Mouse (Mus musculus): ENCODE measurements around the gene Olfr474.
"Not testable (repeated sequence)": the region's sequence is repeated elsewhere in the genome, so short reads cannot be mapped to it uniquely, and the experiment has no call there.

Olfr474 gene

DNA sequence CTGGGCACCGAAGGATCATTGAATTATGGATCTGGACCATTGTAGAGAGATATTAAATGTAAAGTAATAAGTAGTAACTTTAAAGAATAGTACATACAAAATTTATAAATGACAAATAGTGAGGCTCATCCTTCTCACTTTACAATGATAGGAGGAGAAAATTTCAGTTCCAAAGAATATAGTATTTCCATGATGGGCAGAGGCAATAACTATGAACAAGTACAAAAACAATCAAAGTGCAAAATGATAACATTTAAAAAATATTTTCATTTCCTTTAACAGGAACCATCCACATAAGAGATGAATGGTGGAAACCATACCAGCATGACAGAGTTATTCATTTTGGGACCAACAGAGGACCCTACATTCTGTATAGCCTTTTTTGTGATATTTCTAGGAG lies at the start of gene Olfr474:
Olfr474 (plus strand) TSS at position 301 of the 400 bp plus-strand sequence.
- DNase-seq (ENCODE audit: low read depth, low spot score), result no peak

DNA sequence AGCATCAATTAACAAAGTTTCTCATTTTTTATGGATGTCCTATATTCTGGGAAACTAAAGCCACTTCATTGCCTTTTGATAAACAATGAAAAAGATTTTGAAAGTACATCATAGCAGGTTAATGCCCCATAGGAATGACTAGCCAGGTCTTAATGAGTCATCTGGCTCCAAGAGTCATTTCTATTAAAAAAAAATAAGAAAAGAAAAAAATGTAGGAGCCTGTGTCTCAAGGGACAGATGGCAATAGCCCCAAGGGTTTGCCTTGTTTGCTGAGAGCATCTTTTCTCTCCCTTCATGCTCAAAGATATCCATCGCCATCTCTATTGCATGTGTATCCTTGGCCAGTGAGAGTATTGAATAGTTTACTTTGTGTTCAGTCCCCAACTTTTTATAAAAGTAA lies 24.3 kb upstream of the Olfr474 start, which contains the start of gene Olfr473:
Olfr473 (plus strand) TSS at position 301 of the 400 bp plus-strand sequence.
- no peak for DNase-seq (ENCODE audit: low read depth, low spot score)

DNA sequence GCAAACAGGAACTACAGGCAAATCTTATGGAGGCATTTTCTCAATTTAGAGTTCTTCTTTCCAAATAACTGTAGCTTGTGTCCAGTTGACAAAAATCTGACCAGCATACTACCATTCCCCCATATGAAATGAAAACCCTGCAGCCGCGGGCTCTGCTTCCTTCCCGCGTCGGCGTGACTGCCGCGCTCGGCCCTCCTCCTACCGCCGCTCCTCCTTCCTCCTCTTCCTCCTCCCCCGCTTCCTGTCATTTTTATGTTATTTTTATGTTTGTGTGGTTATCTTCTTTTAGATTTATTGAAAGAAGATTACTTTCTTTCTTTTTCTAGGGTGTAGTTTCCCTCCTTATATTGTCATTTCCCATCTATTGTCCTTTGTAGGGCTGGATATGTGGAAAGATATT lies 1.9 kb upstream of the Olfr474 start:
- not testable (repeated sequence) for DNase-seq (ENCODE audit: low read depth, low spot score)

DNA sequence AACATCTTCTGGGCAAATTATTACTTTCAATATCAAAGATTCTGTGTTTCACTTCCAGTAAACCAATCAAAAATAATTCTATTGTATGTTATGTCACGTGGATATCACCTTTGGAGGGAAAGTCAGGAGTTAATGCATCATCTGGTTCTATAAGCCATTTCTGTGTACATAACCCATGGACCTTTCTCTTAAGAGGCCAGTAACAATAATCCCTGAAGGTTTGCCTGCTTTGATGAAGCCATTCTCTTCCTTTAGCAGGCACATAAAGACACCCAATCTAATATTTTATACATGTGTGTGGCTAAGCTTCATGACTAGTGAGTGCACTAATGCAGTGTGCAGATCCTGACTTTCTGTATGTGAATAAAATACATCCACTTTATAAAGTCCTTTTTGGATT lies 10.1 kb downstream of the Olfr474 start, which contains the start of gene Olfr476:
Olfr476 (plus strand) TSS at position 301 of the 400 bp plus-strand sequence.
- no peak for DNase-seq (ENCODE audit: low read depth, low spot score)

DNA sequence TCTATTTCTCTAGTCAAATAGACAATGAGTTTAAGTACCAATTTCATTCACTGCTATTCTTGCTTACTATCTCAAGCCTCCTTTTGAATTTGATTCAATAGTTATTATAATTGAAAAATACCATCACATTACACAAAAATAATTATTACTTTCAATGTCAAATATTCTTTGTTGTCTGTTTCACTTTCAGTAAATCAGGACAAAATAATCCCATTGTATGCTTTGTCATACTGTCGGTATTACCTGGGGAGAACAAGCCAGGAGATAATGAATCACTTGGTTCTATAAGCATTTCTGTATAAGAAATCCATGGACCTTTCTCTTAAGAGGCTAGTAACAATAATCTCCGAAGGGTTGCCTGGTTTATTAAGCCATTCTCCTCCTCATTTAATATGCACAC lies 31.9 kb downstream of the Olfr474 start, which contains the start of gene Olfr477:
Olfr477 (plus strand) TSS at position 301 of the 400 bp plus-strand sequence.
- no peak for DNase-seq (ENCODE audit: low read depth, low spot score)
